Mouse (Mus musculus) stomach, postnatal 0 days (tissue): ENCODE measurements around the gene H3f3a. TPM values are rescaled to one million over a fixed set of nuclear protein-coding genes. Genes with fewer than 3 reads are reported as not detected.
A peak's percentile ranks its signal among the peaks of the same experiment; 100 is the strongest.

ENCODE experiments used
- ATAC-seq: fragments of 200-750 bp; cut with Nextera tagmentation; 2 replicates; pipeline ENCODE4 v1.8.0; 2017; ENCODE audit not compliant: low FRiP score, low TSS enrichment
- DNase-seq: peaks from one replicate; pipeline ENCODE4 v3.0.0-alpha.2; 2016; ENCODE audit warnings: low spot score
- H3K27ac ChIP-seq: fragments of 300-500 bp; sonication (generic); replicated peaks from 2 replicates; pipeline ENCODE4 v1.5.1; 2014; ENCODE audit warnings: mild to moderate bottlenecking, control low read depth
- H3K27me3 ChIP-seq: fragments of 300-500 bp; sonication (generic); 2 replicates; pipeline ENCODE4 v1.6.1; 2014; ENCODE audit warnings: low read length; ENCODE audit not compliant: control insufficient read depth, insufficient read depth
- H3K36me3 ChIP-seq: fragments of 300-500 bp; sonication (generic); 2 replicates; pipeline ENCODE4 v1.6.1; 2014; ENCODE audit warnings: low read length, mixed read lengths; ENCODE audit not compliant: control insufficient read depth, insufficient read depth
- H3K4me1 ChIP-seq: fragments of 300-500 bp; sonication (generic); replicated peaks from 2 replicates; pipeline ENCODE4 v1.6.1; 2014; ENCODE audit warnings: antibody characterized with exemption; ENCODE audit not compliant: control insufficient read depth, insufficient read depth
- H3K4me2 ChIP-seq: fragments of 300-500 bp; sonication (generic); replicated peaks from 2 replicates; pipeline ENCODE4 v1.6.1; 2014; ENCODE audit warnings: low read depth, mild to moderate bottlenecking, control low read depth, moderate library complexity
- H3K4me3 ChIP-seq: fragments of 300-500 bp; sonication (generic); 2 replicates; pipeline ENCODE4 v1.5.1; 2014; ENCODE audit warnings: low read depth, low read length, control low read depth
- H3K9ac ChIP-seq: fragments of 300-500 bp; sonication (generic); 2 replicates; pipeline ENCODE4 v1.6.1; 2014; ENCODE audit warnings: mild to moderate bottlenecking, low read length, control low read depth, mixed read lengths
- H3K9me3 ChIP-seq: fragments of 300-500 bp; sonication (generic); 2 replicates; pipeline ENCODE4 v1.6.1; 2016; ENCODE audit warnings: low read length; ENCODE audit not compliant: control insufficient read depth
- CTCF ChIP-seq: IDR thresholded peaks from 2 replicates; pipeline ENCODE4 v1.5.1; 2016; ENCODE audit warnings: antibody characterized with exemption, low read depth, mild to moderate bottlenecking, moderate library complexity
- EP300 ChIP-seq: optimal IDR thresholded peaks from 2 replicates; pipeline ENCODE3; 2016; ENCODE audit warnings: antibody characterized with exemption
- WGBS: fragments of 180-500 bp; shearing (Covaris S2); extraction: QIAGEN DNeasy Blood & Tissue Kit; methylation state at CpG from one replicate; pipeline ENCODE4 v1.1.7; 2014; 5-methylcytosine and 5-hydroxymethylcytosine counted together
- polyA plus RNA-seq: library from polyadenylated mRNA; unstranded; fragments of >200 nt; fragmentation: Nextera tagmentation; extraction: Ambion mirVana; gene quantifications from 2 replicates; pipeline ENCODE4 v1.2.1, GENCODE M21; 2015

The H3f3a gene
- polyA plus RNA-seq, 1 experiment from 2014 or later: 1,633 TPM

DNA sequence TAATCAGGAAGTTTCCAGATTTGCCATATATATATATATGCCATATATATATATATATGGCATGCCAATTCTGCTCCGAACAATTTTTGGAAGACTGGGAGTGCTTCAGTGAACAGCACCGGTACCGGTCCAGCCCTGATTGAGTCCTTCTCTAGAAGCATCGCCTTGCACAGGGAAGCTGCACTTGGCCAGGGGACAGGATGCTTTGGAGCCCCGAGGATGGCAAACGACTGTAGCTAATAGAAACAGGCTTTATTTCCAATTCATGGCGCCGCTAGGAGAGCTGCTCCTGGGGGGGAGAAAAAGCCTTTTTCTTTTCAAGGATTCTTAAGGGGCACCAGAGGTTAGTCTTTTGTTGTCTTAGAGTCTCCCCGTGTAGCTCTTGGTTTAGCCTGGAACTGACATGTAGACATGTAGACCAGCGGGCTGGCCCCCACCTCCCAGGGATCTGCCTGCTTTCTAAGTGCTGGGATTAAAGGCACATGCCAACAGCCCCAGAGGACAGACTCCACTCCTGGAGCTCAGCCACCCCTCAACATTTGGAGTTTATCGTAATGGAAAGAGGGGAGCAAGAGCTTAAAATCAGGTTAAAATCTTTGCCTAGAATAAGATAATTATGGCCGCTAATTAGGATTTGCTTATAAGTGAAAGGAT, 1.8 kb upstream of the H3f3a start:
- no peak for DNase-seq
- Histone ChIP-seq H3K9me3 (no peaks in the 10 kb centered on the region), H3K4me2 (no peak overlapping the region), H3K27ac (no peak overlapping the region), H3K9ac (no peak overlapping the region), H3K4me1 (no peaks in the 10 kb centered on the region), H3K27me3 (no peaks in the 10 kb centered on the region), H3K36me3 (no peaks in the 10 kb centered on the region), H3K4me3 (no peak overlapping the region)
- ATAC-seq: no peak
- TF ChIP-seq CTCF: no peak
- TF ChIP-seq EP300: no peak
- WGBS: 69% methylated on average over 12 of the region's 12 CpGs

DNA sequence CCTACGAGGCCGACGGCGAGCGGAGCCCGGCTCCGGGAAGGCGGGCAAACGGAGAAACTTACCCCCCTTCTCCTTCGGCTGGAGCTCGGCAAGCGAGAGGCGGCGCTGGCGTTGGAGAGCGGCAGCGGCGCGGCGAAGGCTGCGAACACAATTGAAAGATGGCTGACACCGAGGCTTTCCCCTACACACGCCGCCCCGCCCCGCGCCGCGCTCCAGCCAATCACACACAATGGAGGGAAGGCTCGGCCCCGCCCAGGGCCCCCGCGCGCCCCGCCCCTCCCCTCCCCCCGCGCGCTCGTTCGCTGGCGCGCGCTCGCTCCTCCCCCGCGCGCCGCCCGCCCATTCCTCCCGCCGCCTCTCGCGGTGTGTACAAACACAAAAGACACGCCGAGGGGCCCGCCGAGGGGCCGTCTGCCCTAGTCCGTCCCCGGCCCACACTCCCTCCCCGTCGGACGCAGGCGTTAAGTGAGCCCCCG, 296 bp downstream of the H3f3a start:
- Histone ChIP-seq H3K4me3 (peak overlapping the region; percentile 78), H3K9me3 (no peaks in the 10 kb centered on the region), H3K9ac (peak overlapping the region; percentile 99), H3K36me3 (peaks cover 5% of the 10 kb centered on the region), H3K4me2 (peak overlapping the region; percentile 80), H3K4me1 (no peaks in the 10 kb centered on the region), H3K27ac (peak overlapping the region; percentile 100), H3K27me3 (no peaks in the 10 kb centered on the region)
- no peak; the same call in 1 of the 2 replicates for TF ChIP-seq CTCF
- peak; percentile 18 for TF ChIP-seq EP300
- WGBS: 0% methylated on average over 11 of the region's 65 CpGs
- ATAC-seq (peak; percentile 94), DNase-seq (peak; percentile 98)

GRCm38 (mm10) chr1:180812463-180813408, 1.0 kb downstream of the H3f3a start:
- ATAC-seq (peak; percentile 13), DNase-seq (peak; percentile 67)
- Histone ChIP-seq H3K4me3 (peak overlapping the region; percentile 78), H3K4me2 (peak overlapping the region; percentile 48), H3K9me3 (no peaks in the 10 kb centered on the region), H3K27ac (peak overlapping the region; percentile 100), H3K27me3 (no peaks in the 10 kb centered on the region), H3K4me1 (no peaks in the 10 kb centered on the region), H3K36me3 (peaks cover 10% of the 10 kb centered on the region), H3K9ac (peak overlapping the region; percentile 99)
- TF ChIP-seq EP300 (peak; percentile 30), CTCF (no peak)
- under 1% methylated on average over 62 of the region's 71 CpGs for WGBS

DNA sequence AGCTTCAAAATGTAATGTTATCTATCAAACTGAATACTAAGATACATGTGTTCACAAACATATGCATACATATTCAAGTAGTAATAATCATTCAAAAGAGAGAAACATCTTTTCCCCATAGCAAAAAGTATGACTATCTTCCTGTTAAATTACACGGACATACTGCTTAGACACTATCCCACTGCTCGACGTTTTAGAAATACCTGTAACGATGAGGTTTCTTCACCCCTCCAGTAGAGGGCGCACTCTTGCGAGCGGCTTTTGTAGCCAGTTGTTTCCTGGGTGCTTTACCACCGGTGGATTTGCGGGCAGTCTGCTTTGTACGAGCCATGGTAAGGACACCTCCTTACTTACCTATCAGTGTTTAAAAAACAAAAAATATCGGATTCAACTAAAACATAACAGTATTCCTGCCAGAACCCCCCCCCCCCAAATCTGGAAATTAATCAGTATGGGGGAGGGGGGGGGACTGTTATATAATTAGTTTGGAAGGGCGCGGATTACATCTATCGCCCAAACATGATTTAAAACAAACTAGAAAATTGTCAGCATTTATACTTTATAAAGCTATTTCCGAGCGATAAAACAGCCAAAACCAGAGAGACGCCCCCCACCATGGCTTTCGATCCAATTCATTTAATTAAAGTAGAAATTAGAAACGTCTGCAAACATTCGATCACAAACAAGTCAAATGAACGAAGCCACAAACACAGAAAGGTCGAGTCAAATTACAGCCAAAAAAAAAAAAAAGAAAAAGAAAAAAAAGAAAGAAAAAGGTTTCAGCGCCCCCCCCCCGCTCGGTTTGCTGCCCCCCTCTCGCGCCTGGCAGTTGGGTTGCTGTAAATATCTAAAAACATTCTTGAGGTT, 1.9 kb downstream of the H3f3a start:
- Histone ChIP-seq H3K27me3 (no peaks in the 10 kb centered on the region), H3K9me3 (no peaks in the 10 kb centered on the region), H3K36me3 (peaks cover 18% of the 10 kb centered on the region), H3K4me3 (peak overlapping the region; percentile 78), H3K27ac (peak overlapping the region; percentile 100), H3K9ac (peak overlapping the region; percentile 99), H3K4me2 (peak overlapping the region; percentile 48), H3K4me1 (no peaks in the 10 kb centered on the region)
- WGBS: 2% methylated on average over 27 of the region's 27 CpGs
- ATAC-seq: no peak
- DNase-seq: no peak
- TF ChIP-seq EP300 (no peak), CTCF (peak; percentile 73)

DNA sequence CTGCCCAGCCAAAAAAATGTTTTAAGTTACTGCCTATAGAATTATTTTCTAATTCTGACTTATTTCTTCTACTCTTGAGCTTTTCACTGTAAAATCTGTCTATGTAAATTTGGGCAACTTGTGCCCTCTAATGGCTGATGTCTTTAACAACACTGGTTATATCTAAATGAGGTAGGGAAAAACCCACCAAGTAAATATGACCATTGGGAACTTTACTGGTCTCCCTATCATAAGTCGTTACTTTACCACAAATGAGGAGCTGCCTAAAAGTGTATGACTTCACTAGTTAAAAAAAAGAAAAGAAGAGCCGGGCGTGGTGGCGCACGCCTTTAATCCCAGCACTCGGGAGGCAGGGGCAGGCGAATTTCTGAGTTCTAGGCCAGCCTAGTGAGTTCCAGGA, 2.8 kb downstream of the H3f3a start:
- TF ChIP-seq CTCF (peak; percentile 62), EP300 (no peak)
- H3K9ac ChIP-seq: no peak overlapping the region
- no peak for DNase-seq

More for the DNA sequence above, 2.8 kb downstream of the H3f3a start:
- WGBS: 39% methylated on average over 7 of the region's 7 CpGs
- H3K4me1 ChIP-seq: no peaks in the 10 kb centered on the region
- peak overlapping the region; percentile 48 for H3K4me2 ChIP-seq
- H3K4me3 ChIP-seq: peak overlapping the region; percentile 78; the same call in 1 of the 2 replicates
- peaks cover 25% of the 10 kb centered on the region for H3K36me3 ChIP-seq
- H3K9me3 ChIP-seq: no peaks in the 10 kb centered on the region
- no peak overlapping the region for H3K27ac ChIP-seq
- H3K27me3 ChIP-seq: no peaks in the 10 kb centered on the region
- ATAC-seq: no peak
